Mouse (Mus musculus) hindbrain, embryonic 11.5 days (tissue): ENCODE results near the gene Nagk. TPM values are rescaled to one million over a fixed set of nuclear protein-coding genes. Genes with fewer than 3 reads are reported as not detected.
A peak's percentile ranks its signal among the peaks of the same experiment; 100 is the strongest.

Experiments
- ATAC-seq: fragments of 200-750 bp; cut with Nextera tagmentation; 2 replicates; pipeline ENCODE4 v1.8.0; 2017; ENCODE audit warnings: mild to moderate bottlenecking, moderate TSS enrichment, moderate library complexity; ENCODE audit not compliant: low FRiP score
- DNase-seq: peaks from one replicate; pipeline ENCODE4 v3.0.0-alpha.2; 2015; ENCODE audit warnings: low spot score
- H3K27ac ChIP-seq: fragments of 300-500 bp; sonication (generic); 2 replicates; pipeline ENCODE4 v1.5.1; 2014; ENCODE audit warnings: mild to moderate bottlenecking, low read depth, low read length
- H3K27me3 ChIP-seq: fragments of 300-500 bp; sonication (generic); 2 replicates; pipeline ENCODE4 v1.6.1; 2014; ENCODE audit warnings: mild to moderate bottlenecking, low read length, moderate library complexity, mixed read lengths; ENCODE audit not compliant: control insufficient read depth, insufficient read depth
- H3K36me3 ChIP-seq: fragments of 300-500 bp; sonication (generic); 2 replicates; pipeline ENCODE4 v1.6.1; 2014; ENCODE audit warnings: mild to moderate bottlenecking, low read length, moderate library complexity, mixed read lengths; ENCODE audit not compliant: control insufficient read depth, insufficient read depth
- H3K4me1 ChIP-seq: fragments of 300-500 bp; sonication (generic); replicated peaks from 2 replicates; pipeline ENCODE4 v1.6.1; 2014; ENCODE audit warnings: low read length, mixed read lengths; ENCODE audit not compliant: control insufficient read depth, insufficient read depth
- H3K4me2 ChIP-seq: fragments of 300-500 bp; sonication (generic); replicated peaks from 2 replicates; pipeline ENCODE4 v1.6.1; 2014; ENCODE audit warnings: mild to moderate bottlenecking, low read depth, low read length
- H3K4me3 ChIP-seq: fragments of 300-500 bp; sonication (generic); 2 replicates; pipeline ENCODE4 v1.5.1; 2014; ENCODE audit warnings: low read depth, low read length
- H3K9ac ChIP-seq: fragments of 300-500 bp; sonication (generic); 2 replicates; pipeline ENCODE4 v1.6.1; 2014; ENCODE audit warnings: low read depth, low read length
- H3K9me3 ChIP-seq: fragments of 300-500 bp; sonication (generic); 2 replicates; pipeline ENCODE4 v1.6.1; 2016; ENCODE audit warnings: low read length; ENCODE audit not compliant: control insufficient read depth
- WGBS: fragments of 180-500 bp; shearing (Covaris S2); extraction: QIAGEN DNeasy Blood & Tissue Kit; methylation state at CpG from one replicate; pipeline ENCODE4 v1.1.7; 2014; 5-methylcytosine and 5-hydroxymethylcytosine counted together
- polyA plus RNA-seq: library from polyadenylated mRNA; unstranded; fragments of >200 nt; fragmentation: Nextera tagmentation; extraction: Ambion mirVana; gene quantifications from 2 replicates; pipeline ENCODE4 v1.2.1, GENCODE M21; 2014

Gene Nagk
- polyA plus RNA-seq, result 35.9 and 42.6 TPM in 2 replicates

GRCm38 (mm10) chr6:83794760-83795296 lies at the start of gene Nagk:
Gene Nagk, plus strand, starts transcription at chr6:83794982.
- DNase-seq (peak; percentile 95), ATAC-seq (peak; percentile 97)
- Histone ChIP-seq H3K9ac (peak within 1 kb of the TSS; percentile 83), H3K27me3 (no peaks in the 10 kb centered on the region), H3K4me1 (peaks cover 5% of the 10 kb centered on the region; the same call in 1 of the 2 replicates), H3K9me3 (no peaks in the 10 kb centered on the region), H3K4me3 (peak within 1 kb of the TSS; percentile 66), H3K36me3 (no peaks in the 10 kb centered on the region), H3K4me2 (peak within 1 kb of the TSS; percentile 89), H3K27ac (peak within 1 kb of the TSS; percentile 87)
- WGBS, result under 1% methylated on average over 43 of the region's 43 CpGs

GRCm38 (mm10) chr6:83745466-83745865 lies 49.3 kb upstream of the Nagk start:
- no peak for DNase-seq
- H3K27ac ChIP-seq, result no peak overlapping the region
- no peaks in the 10 kb centered on the region; the same call in 1 of the 2 replicates for H3K4me1 ChIP-seq
- WGBS, result 62% methylated on average over 2 of the region's 2 CpGs
- no peaks in the 10 kb centered on the region for H3K9me3 ChIP-seq
- no peaks in the 10 kb centered on the region for H3K36me3 ChIP-seq
- H3K9ac ChIP-seq, result no peak overlapping the region
- H3K27me3 ChIP-seq, result no peaks in the 10 kb centered on the region
- H3K4me3 ChIP-seq, result no peak overlapping the region
- no peak for ATAC-seq
- H3K4me2 ChIP-seq, result no peak overlapping the region

GRCm38 (mm10) chr6:83749286-83749685 lies 45.5 kb upstream of the Nagk start:
- no peak for DNase-seq
- no peaks in the 10 kb centered on the region for H3K27me3 ChIP-seq
- H3K4me3 ChIP-seq, result no peak overlapping the region

GRCm38 (mm10) chr6:83750171-83750684 lies 44.6 kb upstream of the Nagk start:
- Histone ChIP-seq H3K36me3 (no peaks in the 10 kb centered on the region), H3K4me3 (no peak overlapping the region), H3K4me2 (no peak overlapping the region), H3K4me1 (no peaks in the 10 kb centered on the region; the same call in 1 of the 2 replicates), H3K27ac (no peak overlapping the region), H3K27me3 (no peaks in the 10 kb centered on the region), H3K9ac (no peak overlapping the region), H3K9me3 (no peaks in the 10 kb centered on the region)
- DNase-seq (peak; percentile 87), ATAC-seq (no peak)
- 9% methylated on average over 11 of the region's 11 CpGs for WGBS

More at GRCm38 (mm10) chr6:83749286-83749685, 45.5 kb upstream of the Nagk start:
- Histone ChIP-seq H3K9me3 (no peaks in the 10 kb centered on the region), H3K36me3 (no peaks in the 10 kb centered on the region), H3K9ac (no peak overlapping the region), H3K4me1 (no peaks in the 10 kb centered on the region; the same call in 1 of the 2 replicates), H3K27ac (no peak overlapping the region), H3K4me2 (no peak overlapping the region)
- WGBS, result 45% methylated on average over 3 of the region's 3 CpGs
- ATAC-seq, result no peak

DNA sequence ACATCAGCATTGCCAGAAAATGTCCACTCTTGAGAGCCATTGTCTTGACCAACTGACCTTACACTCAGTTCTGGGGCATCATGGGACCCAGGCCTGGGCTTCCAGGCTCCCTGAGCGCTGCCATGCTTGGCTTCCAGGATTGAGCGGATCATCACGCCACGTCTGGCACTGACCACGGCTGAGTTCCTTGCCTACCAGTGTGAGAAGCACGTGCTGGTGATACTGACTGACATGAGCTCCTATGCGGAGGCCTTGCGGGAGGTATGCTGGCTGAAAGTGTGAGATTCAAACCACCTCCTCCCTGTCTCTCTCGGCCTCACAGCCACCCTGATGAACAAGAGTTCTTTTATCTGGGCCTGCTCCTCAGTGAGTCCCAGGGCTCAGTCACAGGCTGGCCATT lies 38.7 kb upstream of the Nagk start:
- WGBS, result 78% methylated on average over 9 of the region's 9 CpGs
- Histone ChIP-seq H3K27me3 (peaks cover 35% of the 10 kb centered on the region), H3K9ac (no peak overlapping the region), H3K27ac (no peak overlapping the region), H3K4me1 (no peaks in the 10 kb centered on the region), H3K4me3 (no peak overlapping the region), H3K36me3 (no peaks in the 10 kb centered on the region), H3K4me2 (no peak overlapping the region), H3K9me3 (no peaks in the 10 kb centered on the region)
- ATAC-seq (no peak), DNase-seq (no peak)

- H3K4me1 ChIP-seq, result peaks cover 2% of the 10 kb centered on the region; the same call in 1 of the 2 replicates
- 22% methylated on average over 6 of the region's 6 CpGs for WGBS
- no peak for DNase-seq
- no peak for ATAC-seq
- peak within 1 kb of the TSS; percentile 17 for H3K4me3 ChIP-seq
- H3K9me3 ChIP-seq, result no peaks in the 10 kb centered on the region
- no peaks in the 10 kb centered on the region for H3K36me3 ChIP-seq
- H3K9ac ChIP-seq, result no peak within 1 kb of the TSS
- H3K4me2 ChIP-seq, result peak within 1 kb of the TSS; percentile 37
- H3K27me3 ChIP-seq, result peaks cover 56% of the 10 kb centered on the region
- H3K27ac ChIP-seq, result no peak within 1 kb of the TSS
These were observed 32.4 kb upstream of the Nagk start, which contains the start of gene Ankrd53 for GRCm38 (mm10) chr6:83762344-83762743. Gene Ankrd53, plus strand, starts transcription at chr6:83762644.

- Histone ChIP-seq H3K36me3 (no peaks in the 10 kb centered on the region), H3K4me2 (peak overlapping the region; percentile 37), H3K4me3 (peak overlapping the region; percentile 17), H3K9me3 (no peaks in the 10 kb centered on the region), H3K27ac (no peak overlapping the region), H3K27me3 (peaks cover 50% of the 10 kb centered on the region), H3K4me1 (peaks cover 2% of the 10 kb centered on the region; the same call in 1 of the 2 replicates), H3K9ac (no peak overlapping the region)
- ATAC-seq (0 out of 2 replicates have a peak, but pooled peaks have one; percentile 25), DNase-seq (peak; percentile 39)
- 2% methylated on average over 35 of the region's 35 CpGs for WGBS
These were observed 31.8 kb upstream of the Nagk start for GRCm38 (mm10) chr6:83762880-83763431.

GRCm38 (mm10) chr6:83766982-83767381 lies 27.8 kb upstream of the Nagk start:
- Histone ChIP-seq H3K9me3 (no peaks in the 10 kb centered on the region), H3K27ac (no peak overlapping the region), H3K36me3 (no peaks in the 10 kb centered on the region; the same call in 1 of the 2 replicates), H3K4me1 (peaks cover 2% of the 10 kb centered on the region; the same call in 1 of the 2 replicates), H3K9ac (no peak overlapping the region), H3K4me2 (no peak overlapping the region), H3K4me3 (no peak overlapping the region), H3K27me3 (peaks cover 22% of the 10 kb centered on the region)
- ATAC-seq (no peak), DNase-seq (no peak)
- WGBS, result 88% methylated on average over 3 of the region's 3 CpGs
